Mouse (Mus musculus) telencephalon, adult 2 months (tissue): Measurements from ENCODE around the gene Itgb7.
A peak's percentile ranks its signal among the peaks of the same experiment; 100 is the strongest.

Experiments
- DNase-seq: peaks from one replicate; pipeline ENCODE4 v3.0.0-alpha.2; 2011; ENCODE audit warnings: low read depth, low spot score

Itgb7 gene

DNA sequence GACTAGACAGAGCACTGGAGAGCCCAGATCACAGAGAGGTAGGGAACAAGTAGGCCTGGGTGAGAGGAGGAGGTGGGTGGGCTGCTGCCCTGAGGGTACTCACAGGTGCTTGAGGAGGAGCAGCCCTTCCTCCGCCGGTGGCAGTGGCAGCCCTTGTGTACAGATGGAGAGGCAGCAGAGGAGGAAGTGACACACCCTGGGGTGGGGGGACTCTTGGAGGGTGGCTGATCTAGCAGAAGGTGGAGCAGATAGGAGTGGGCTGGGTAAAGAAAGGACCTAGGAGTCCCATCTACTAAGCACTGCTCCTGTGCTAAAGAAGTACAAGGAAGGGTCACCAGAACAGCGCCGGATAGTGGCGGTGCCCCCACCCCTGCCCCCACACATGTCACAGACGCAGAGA lies at the start of gene Itgb7:
TSS of gene Itgb7 (minus strand) at position 197 of the 400 bp plus-strand sequence.
- DNase-seq: no peak

- no peak for DNase-seq
Measured at GRCm38 (mm10) chr15:102280623-102281022, 48.9 kb upstream of the Itgb7 start.

DNA sequence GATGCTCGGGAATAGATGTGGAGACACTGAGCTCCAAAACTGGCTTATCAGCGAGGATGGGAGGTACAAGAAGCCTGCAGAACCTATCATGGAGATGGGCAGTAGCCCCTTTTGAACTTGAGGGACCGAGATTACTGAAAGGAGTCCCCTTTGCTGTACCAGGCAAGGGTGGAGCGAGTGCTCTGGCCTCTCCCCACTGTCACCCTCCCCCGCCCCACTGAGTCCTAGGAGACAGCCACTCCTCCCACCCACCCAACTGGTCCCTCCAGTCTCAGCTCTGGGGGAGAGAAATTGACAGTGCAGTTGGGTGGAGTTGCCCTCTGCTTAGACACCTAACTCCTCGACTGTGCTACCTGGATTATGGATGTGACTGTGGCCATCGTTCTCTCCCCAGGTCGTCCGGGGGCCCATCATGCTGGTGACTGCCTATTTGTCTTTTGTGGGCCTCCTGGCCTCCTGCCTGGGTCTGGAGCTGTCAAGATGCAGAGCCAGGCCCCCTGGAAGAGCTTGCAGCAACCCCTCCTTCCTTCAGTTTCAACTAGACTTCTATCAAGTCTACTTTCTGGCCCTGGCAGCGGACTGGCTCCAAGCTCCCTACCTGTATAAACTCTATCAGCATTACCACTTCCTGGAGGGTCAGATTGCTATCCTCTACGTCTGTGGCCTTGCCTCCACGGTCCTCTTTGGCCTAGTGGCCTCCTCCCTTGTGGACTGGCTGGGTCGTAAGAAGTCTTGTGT lies 48.2 kb upstream of the Itgb7 start:
- no peak for DNase-seq

DNA sequence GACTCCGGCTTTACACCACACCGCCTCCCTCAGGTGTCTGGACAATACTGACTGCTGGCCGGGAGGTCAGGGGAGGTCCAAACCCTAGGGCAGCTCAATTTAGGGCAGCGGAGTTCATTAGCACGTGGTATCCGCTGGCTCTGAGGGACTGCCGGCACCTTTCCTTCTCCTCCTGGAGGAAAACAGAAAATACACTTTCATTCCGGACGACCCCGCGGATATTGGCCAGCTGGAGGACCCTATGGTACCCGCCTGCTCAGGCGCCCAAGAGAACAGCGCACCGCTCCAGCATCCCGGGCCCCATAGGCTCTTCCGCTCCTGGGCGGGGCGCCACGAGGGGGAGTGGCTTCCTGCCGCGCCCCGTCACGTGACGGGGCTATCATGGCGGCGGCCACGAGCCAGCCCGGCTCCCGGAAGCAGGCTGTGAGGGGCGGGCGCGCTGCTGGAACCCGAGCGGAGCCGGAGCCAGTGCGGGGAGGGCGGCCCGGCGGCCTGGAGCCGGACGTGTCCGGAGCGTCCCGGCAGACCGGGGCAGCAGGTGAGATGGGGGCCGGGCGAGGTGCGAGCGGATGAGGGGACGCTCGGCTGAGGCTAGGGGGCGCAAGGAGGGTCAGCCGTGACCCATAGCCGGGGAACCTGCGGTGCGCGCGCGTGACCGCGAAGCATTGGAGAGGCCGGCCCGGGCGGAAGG lies 47.5 kb upstream of the Itgb7 start, which contains the start of gene Mfsd5:
TSS of gene Mfsd5 (plus strand) at position 363 of the 691 bp plus-strand sequence.
- DNase-seq: peak; percentile 60

DNA sequence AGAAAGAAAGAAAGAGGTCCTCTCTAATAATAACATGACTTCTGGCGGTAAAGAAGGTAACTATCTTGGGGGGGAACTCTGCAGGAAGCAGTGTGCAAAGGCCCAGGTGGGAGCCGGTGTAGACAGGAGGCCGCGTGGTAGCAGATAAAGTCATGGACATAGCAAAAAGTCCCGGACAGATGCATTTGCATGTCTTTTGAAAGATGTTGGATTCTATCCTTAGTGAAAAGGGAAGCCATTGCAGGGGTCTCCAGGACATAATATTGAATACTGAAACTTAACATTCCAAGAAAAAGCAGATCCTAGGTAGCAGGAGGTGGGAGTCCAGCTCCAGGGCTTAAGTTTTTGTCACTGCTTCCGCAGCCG lies 47.0 kb upstream of the Itgb7 start:
- DNase-seq: no peak

GRCm38 (mm10) chr15:102273982-102274716 lies 42.4 kb upstream of the Itgb7 start:
- DNase-seq: no peak

- DNase-seq: no peak
Measured at GRCm38 (mm10) chr15:102271441-102271840, 39.7 kb upstream of the Itgb7 start.

GRCm38 (mm10) chr15:102270274-102270960 lies 38.7 kb upstream of the Itgb7 start, which contains the start of gene Gm9918:
TSS of gene Gm9918 (plus strand) at chr15:102270563.
- DNase-seq: no peak

DNA sequence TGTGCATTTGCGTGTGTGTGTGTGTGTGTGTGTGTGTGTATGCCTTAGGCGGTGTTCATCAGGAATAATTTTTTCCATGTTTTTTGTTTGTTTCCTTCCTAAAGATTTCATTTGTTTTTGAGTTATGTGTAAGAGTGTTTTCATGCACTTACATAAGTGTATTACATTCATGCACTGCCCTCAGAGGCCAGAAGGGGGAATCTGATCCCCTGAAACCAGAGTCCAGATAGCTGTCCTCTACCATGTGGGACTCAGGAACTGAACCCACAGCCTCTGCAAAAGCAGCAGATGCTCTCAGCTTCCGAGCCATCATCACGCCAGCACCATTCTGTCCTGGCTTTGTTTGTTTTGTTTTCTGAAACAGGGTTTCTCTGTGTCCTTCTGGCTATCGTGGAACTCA lies 33.8 kb upstream of the Itgb7 start:
- DNase-seq: no peak

DNA sequence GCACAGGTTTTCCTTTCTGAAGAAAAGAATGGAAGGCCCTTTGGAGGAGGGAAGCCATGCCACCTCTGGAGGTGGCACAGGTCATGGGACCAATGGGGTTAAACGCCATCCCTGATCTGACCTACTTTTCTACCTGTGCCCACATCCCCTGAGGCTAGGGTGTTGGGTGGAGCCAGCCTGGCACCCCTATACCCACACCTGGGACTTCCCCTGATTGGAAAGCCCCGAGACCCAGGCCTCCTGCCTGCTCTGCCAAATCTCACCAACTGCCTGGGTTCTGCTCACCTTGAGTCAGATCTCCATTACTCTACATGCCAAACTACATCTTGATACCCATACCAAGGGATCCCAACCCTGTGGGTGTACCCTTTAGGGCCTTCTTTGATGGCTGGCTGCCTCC lies 31.3 kb upstream of the Itgb7 start:
- no peak for DNase-seq

- DNase-seq: no peak
Measured at GRCm38 (mm10) chr15:102262582-102262981, 30.8 kb upstream of the Itgb7 start.

DNA sequence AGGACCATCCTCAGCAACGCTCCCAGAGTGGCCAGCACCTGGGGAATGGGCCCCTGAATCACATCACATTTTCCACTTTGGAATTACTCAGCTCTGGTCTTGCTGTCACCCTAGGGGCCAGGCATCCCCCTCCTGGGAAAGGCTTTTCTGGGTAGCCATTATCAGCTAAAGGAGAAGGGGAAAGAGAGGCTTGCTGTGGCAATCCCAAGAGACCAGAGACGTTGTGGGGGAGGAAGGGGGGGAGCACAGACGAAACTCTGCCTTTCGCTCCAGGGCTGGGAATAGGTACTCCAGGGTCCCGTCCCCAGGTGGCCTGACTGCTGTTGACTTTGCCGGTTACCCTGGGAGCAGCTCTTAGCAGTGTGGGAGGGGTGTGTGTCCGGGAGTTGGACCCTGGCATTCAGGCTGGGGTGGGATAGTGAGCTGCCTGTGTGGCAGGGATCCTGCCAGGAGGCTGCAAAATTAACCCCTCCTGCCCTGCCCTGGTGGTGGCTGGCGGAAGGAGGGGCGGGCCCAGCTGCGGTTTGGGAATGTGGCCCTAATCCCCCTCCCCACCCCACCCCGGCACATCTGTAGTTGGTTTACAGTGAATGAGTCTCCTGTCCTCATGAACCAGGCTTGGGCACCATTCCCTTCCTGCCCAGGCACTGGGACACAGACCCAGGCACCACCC lies 27.0 kb upstream of the Itgb7 start:
- no peak for DNase-seq

DNA sequence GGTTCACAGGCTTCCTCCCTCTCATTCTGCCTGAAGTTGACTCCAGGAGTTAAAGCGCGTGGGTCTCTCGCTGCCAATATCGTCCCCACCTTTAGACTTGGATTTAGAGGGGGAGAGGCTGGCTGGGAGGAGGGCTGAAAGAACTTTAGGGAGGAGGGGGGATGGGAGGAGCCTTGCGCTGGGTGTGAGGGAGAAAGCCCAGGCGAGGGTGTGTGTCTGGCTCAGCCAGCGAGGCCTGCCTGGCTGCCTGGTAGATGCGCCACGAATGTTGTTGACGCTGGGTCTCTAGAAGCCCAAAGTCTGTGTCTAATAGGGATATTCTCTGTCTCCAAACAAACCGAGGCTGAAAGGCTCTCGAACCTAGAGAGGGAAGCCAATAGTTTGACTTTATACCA lies 26.3 kb upstream of the Itgb7 start:
- no peak for DNase-seq

GRCm38 (mm10) chr15:102257202-102258075 lies 25.7 kb upstream of the Itgb7 start, which contains the start of gene Rarg:
TSS of gene Rarg (minus strand) at chr15:102257517.
- DNase-seq: no peak

GRCm38 (mm10) chr15:102256431-102257201 lies 24.9 kb upstream of the Itgb7 start:
- no peak for DNase-seq

DNA sequence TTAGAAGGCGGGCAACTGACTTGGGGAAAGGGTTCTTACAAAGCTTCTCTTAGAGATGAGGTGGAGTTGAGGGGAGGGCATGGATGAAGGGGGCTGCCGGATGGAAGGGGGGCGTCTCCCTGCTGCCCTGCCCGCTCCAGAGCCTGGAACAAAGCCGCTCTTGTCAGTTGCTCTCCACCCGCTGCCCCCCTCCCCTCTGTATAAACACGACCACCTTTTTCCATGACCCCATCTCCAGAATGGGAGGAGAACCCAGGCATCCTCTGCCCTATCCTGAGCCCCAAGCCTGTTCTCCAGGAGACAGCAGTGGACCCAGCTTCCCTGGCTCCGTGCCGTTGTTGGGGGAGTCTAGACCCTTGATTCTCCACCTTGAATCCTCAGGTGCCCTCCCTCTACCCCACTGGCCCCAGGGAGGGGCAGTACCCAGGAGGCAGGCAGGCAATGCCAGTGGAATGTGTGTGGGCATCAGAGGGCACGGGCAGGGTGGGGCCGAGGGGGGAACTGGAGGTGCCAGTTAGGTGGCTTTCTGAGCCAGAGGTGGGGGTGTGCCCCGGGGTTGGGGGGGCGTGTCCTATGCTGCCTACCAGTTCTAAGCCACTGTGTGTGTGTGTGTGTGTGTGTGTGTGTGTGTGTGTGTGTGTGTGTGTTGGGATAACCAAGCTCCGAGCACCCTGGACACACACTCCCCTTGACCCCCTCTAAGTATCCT lies 24.0 kb upstream of the Itgb7 start:
- no peak for DNase-seq

DNA sequence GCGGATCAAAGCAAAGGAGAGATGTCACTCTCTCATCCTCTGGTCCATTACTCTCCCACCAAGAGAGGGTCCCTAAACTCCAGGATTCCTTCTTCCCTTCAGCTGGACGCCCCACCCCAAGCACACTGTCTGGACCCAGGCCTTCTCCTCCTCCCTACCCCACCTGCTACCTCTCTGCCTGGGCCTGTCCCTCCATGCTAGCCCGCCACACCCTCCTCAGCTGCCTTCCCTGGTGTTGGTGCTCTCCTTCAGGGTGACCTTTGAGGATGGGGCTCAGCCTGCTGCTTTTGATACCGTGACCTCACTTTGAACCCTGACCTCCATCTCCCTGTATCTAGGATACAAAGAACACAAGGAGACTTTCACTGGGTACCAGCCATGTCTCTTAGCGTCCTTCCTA lies 18.8 kb upstream of the Itgb7 start:
- no peak for DNase-seq

- no peak for DNase-seq
Measured at GRCm38 (mm10) chr15:102249967-102250366, 18.2 kb upstream of the Itgb7 start.

DNA sequence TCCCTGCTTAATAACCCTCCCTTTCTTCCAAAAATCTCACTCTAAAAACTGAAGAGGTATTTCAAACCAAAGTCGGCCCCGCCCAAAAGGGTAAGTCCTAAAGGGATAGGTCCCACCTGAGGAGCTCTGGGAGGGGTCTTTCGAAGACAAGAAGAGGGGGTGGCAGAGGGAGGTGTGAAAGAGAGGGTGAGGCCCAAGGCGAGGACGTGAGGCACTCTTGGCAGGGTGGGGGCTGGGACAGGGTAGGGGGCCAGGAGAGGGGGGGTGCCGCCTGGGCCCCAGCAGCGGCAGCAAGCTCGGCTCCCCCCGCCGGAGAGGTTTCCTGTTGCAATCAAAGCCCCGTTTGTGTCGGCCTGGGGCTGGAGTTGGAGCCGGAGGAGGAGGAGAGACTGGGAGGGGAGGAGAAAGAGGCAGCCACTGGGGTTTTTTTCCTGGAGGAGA lies 17.5 kb upstream of the Itgb7 start:
- DNase-seq: no peak
